Mouse (Mus musculus) retina, adult 2 months (tissue): ENCODE results near the gene Cdc42ep5.
A peak's percentile ranks its signal among the peaks of the same experiment; 100 is the strongest.

Source experiments
- DNase-seq: peaks from one replicate; pipeline ENCODE4 v3.0.0-alpha.2; 2012; ENCODE audit warnings: low read depth, low spot score

Gene Cdc42ep5

GRCm38 (mm10) chr7:4146241-4147180, 18.1 kb downstream of the Cdc42ep5 start:
- no peak for DNase-seq

- DNase-seq: no peak
These were observed 19.0 kb downstream of the Cdc42ep5 start for GRCm38 (mm10) chr7:4145552-4146190.

GRCm38 (mm10) chr7:4144766-4145551, 19.7 kb downstream of the Cdc42ep5 start:
- DNase-seq: no peak

GRCm38 (mm10) chr7:4144046-4144445, 20.6 kb downstream of the Cdc42ep5 start:
- no peak for DNase-seq

- no peak for DNase-seq
These were observed 21.2 kb downstream of the Cdc42ep5 start for GRCm38 (mm10) chr7:4143506-4143905.

- DNase-seq: no peak
These were observed 21.7 kb downstream of the Cdc42ep5 start for GRCm38 (mm10) chr7:4142796-4143445.

- no peak for DNase-seq
These were observed 22.9 kb downstream of the Cdc42ep5 start for GRCm38 (mm10) chr7:4141648-4142325.

GRCm38 (mm10) chr7:4139391-4139790, 25.3 kb downstream of the Cdc42ep5 start:
- DNase-seq: no peak

GRCm38 (mm10) chr7:4138671-4139070, 26.0 kb downstream of the Cdc42ep5 start:
- no peak for DNase-seq

GRCm38 (mm10) chr7:4138181-4138580, 26.5 kb downstream of the Cdc42ep5 start:
- no peak for DNase-seq

GRCm38 (mm10) chr7:4137746-4138145, 26.9 kb downstream of the Cdc42ep5 start:
- DNase-seq: no peak

GRCm38 (mm10) chr7:4136771-4137531, 27.7 kb downstream of the Cdc42ep5 start, which contains the start of gene Leng8:
Gene Leng8 (plus strand): TSS chr7:4137039.
- peak; percentile 99 for DNase-seq

- DNase-seq: no peak
These were observed 28.3 kb downstream of the Cdc42ep5 start for GRCm38 (mm10) chr7:4136404-4136770.

- no peak for DNase-seq
These were observed 29.7 kb downstream of the Cdc42ep5 start for GRCm38 (mm10) chr7:4134911-4135310.

- DNase-seq: no peak
These were observed 31.7 kb downstream of the Cdc42ep5 start for GRCm38 (mm10) chr7:4132998-4133397.

GRCm38 (mm10) chr7:4132581-4132980, 32.1 kb downstream of the Cdc42ep5 start:
- DNase-seq: no peak

- no peak for DNase-seq
These were observed 32.7 kb downstream of the Cdc42ep5 start for GRCm38 (mm10) chr7:4131964-4132363.

GRCm38 (mm10) chr7:4130686-4131452, 33.8 kb downstream of the Cdc42ep5 start:
- peak; percentile 78 for DNase-seq

GRCm38 (mm10) chr7:4128860-4129259, 35.8 kb downstream of the Cdc42ep5 start:
- no peak for DNase-seq
